23 mouse cellular contexts compared by ENCODE assay signal in the genomic region with DNA sequence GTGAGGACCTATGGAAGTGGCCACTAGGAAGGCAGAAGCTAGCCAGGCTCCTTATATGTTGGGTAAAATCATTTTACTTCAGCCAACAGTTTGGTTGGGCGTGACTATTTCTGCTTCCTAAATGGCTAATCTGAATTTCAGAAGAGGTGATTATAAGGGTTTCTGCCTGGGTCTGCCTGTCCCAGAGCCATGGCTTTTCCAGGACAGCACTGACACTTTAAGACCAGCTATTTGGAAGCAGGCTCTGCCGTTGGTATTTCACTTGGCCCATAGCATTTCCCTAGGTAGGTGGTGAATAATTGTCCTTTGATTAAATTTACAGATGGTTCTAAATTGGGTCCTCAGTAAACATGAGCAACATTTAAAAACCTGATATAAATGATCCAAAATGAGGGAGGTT.
"Had no signal": no experiment of that assay in that cellular context is flagged by ENCODE, and none has a peak within 500 bp of the region (broad histone marks: within the 10 kb centered on the region; RNA-seq: fewer than 3 reads in every experiment).

No protein-coding gene starts in this region.

- H3K9ac ChIP-seq: heart, embryonic 13.5 days; heart, embryonic 15.5 days; hindbrain, embryonic 13.5 days; hindbrain, embryonic 15.5 days; kidney, embryonic 15.5 days; limb, embryonic 13.5 days; limb, embryonic 15.5 days; liver, embryonic 12.5 days; liver, embryonic 14.5 days had no signal

- H3K4me3 ChIP-seq: heart, embryonic 13.5 days; heart, embryonic 15.5 days; hindbrain, embryonic 13.5 days; hindbrain, embryonic 15.5 days; kidney, embryonic 15.5 days; limb, embryonic 13.5 days; limb, embryonic 15.5 days; liver, embryonic 12.5 days had no signal

- DNase-seq: gastrocnemius, postnatal 14 days; gastrocnemius, postnatal 36 days; kidney, adult 11 months; kidney, adult 2 months; kidney, adult 9 months; kidney, postnatal 14 days; kidney, postnatal 36 days; layer of hippocampus, adult 9-11 months; layer of hippocampus, postnatal 36 days; left cerebral cortex, postnatal 4 days had no signal

- H3K27me3 ChIP-seq: heart, embryonic 13.5 days; heart, embryonic 15.5 days; hindbrain, embryonic 13.5 days; hindbrain, embryonic 15.5 days; kidney, embryonic 15.5 days; limb, embryonic 13.5 days; limb, embryonic 15.5 days; liver, embryonic 12.5 days had no signal

- H3K4me1 ChIP-seq: heart, embryonic 13.5 days; hindbrain, embryonic 13.5 days; hindbrain, embryonic 15.5 days; kidney, embryonic 15.5 days; limb, embryonic 13.5 days; limb, embryonic 15.5 days; liver, embryonic 12.5 days had no signal

- H3K36me3 ChIP-seq: heart, embryonic 13.5 days; heart, embryonic 15.5 days; hindbrain, embryonic 13.5 days; hindbrain, embryonic 15.5 days; kidney, embryonic 15.5 days; limb, embryonic 13.5 days; limb, embryonic 15.5 days; liver, embryonic 12.5 days had no signal

- H3K27ac ChIP-seq: heart, embryonic 13.5 days; heart, embryonic 15.5 days; hindbrain, embryonic 13.5 days; hindbrain, embryonic 15.5 days; hindbrain, postnatal 0 days; kidney, embryonic 15.5 days; kidney, postnatal 0 days; limb, embryonic 13.5 days; limb, embryonic 15.5 days; liver, embryonic 12.5 days; liver, embryonic 14.5 days had no signal

- ATAC-seq: forebrain, embryonic 16.5 days; hindbrain, postnatal 0 days; intestine, embryonic 16.5 days; liver, embryonic 12.5 days had no signal

- H3K9me3 ChIP-seq: heart, embryonic 13.5 days; heart, embryonic 15.5 days; hindbrain, embryonic 13.5 days; hindbrain, embryonic 15.5 days; kidney, embryonic 15.5 days; limb, embryonic 13.5 days; limb, embryonic 15.5 days; liver, embryonic 12.5 days had no signal

- H3K4me2 ChIP-seq: heart, embryonic 13.5 days; heart, embryonic 15.5 days; hindbrain, embryonic 13.5 days; hindbrain, embryonic 15.5 days; kidney, embryonic 15.5 days; limb, embryonic 13.5 days; limb, embryonic 15.5 days; liver, embryonic 12.5 days had no signal
